8 mouse cellular contexts compared by ENCODE assay signal in the genomic region with DNA sequence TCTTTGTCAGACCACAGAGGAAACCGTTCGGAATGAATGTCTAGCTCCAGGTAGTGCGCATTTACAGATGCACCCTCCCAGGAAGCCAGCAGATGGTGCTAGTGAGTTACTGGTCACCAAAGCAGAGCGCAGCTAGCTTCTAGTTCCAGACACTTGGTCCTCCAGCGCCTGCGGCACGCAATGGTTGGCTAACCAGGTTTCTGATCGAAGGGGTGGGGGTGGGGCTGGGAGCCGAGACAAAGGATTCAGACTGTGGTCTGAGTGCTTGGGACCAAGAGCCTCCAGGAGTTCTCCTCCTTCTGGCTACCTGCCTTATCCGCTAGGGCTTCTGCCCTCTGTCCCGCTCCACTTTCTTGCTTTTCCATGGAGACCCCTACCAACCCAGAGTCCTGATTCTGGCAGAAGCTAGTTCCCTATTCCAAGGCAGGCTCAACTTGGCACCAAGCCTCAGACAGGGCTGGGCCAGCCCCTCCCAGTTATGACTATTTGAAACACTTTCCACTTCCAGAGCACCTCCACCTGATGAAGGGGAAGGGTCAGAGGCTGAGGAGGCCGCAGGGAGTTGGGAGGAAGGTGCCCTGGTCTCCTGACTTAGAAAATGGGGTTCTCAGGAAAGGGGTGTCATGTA. TPM values are rescaled to one million over a fixed set of nuclear protein-coding genes. Genes with fewer than 3 reads are reported as not detected.
DNase-seq lines count a peak whose midpoint lies in the region; ATAC-seq lines count a peak whose summit lies in the region.

No protein-coding gene starts in this region.

- peak overlapping the region; percentile 72 for H3K9ac ChIP-seq in limb, embryonic 11.5 days (ENCODE audit: low read length)
- no peak overlapping the region for H3K9ac ChIP-seq in midbrain, embryonic 12.5 days (replicated peaks)

- peak overlapping the region; percentile 31 for H3K4me2 ChIP-seq in limb, embryonic 11.5 days (ENCODE audit: low read depth, severe bottlenecking)
- H3K4me2 ChIP-seq in midbrain, embryonic 12.5 days (replicated peaks) = peak overlapping the region; percentile 39

- H3K27me3 ChIP-seq in limb, embryonic 11.5 days (ENCODE audit: control insufficient read depth, insufficient read depth, low read length) = no peaks in the 10 kb centered on the region
- H3K27me3 ChIP-seq in midbrain, embryonic 12.5 days = peaks cover 30% of the 10 kb centered on the region

- H3K9me3 ChIP-seq in limb, embryonic 11.5 days (ENCODE audit: control insufficient read depth, low read length) = no peaks in the 10 kb centered on the region
- no peaks in the 10 kb centered on the region for H3K9me3 ChIP-seq in midbrain, embryonic 12.5 days

- DNase-seq in urinary bladder, postnatal 14 days (ENCODE audit: low spot score) = peak; percentile 78
- no peak for DNase-seq in urinary bladder, postnatal 10 days (ENCODE audit: low spot score)
- peak; percentile 78 for DNase-seq in embryo, embryonic 11.5 days (ENCODE audit: low read depth, low spot score)
- peak; percentile 77 to 87 for DNase-seq in heart, adult 18-20 months
- DNase-seq in kidney, adult 18-20 months = peak; percentile 83
- peak; percentile 93 for DNase-seq in limb, embryonic 11.5 days (ENCODE audit: low spot score)
- DNase-seq in right cerebral cortex, postnatal 4 days = peak; percentile 74

- WGBS in limb, embryonic 11.5 days = 12% methylated on average over 12 of the region's 12 CpGs
- 9% methylated on average over 12 of the region's 12 CpGs for WGBS in midbrain, embryonic 12.5 days

- peak overlapping the region; percentile 14; the same call in 1 of the 2 replicates for H3K4me3 ChIP-seq in limb, embryonic 11.5 days (ENCODE audit: low read depth, low read length)
- H3K4me3 ChIP-seq in midbrain, embryonic 12.5 days = no peak overlapping the region

- peaks cover 45% of the 10 kb centered on the region for H3K4me1 ChIP-seq in limb, embryonic 11.5 days (ENCODE audit: control insufficient read depth, insufficient read depth, low read length)
- H3K4me1 ChIP-seq in midbrain, embryonic 12.5 days = peaks cover 46% of the 10 kb centered on the region

- H3K36me3 ChIP-seq in limb, embryonic 11.5 days (ENCODE audit: control insufficient read depth, insufficient read depth, low read length) = no peaks in the 10 kb centered on the region
- no peaks in the 10 kb centered on the region for H3K36me3 ChIP-seq in midbrain, embryonic 12.5 days

- H3K27ac ChIP-seq in limb, embryonic 11.5 days (replicated peaks; ENCODE audit: low read depth, low read length) = peak overlapping the region; percentile 65; the same call in 1 of the 2 replicates
- H3K27ac ChIP-seq in midbrain, embryonic 12.5 days (replicated peaks) = no peak overlapping the region

- ATAC-seq in limb, embryonic 11.5 days (ENCODE audit: insufficient number of reproducible peaks, low FRiP score, low TSS enrichment, low read depth) = peak; percentile 41; the same call in 1 of the 2 replicates
- peak; percentile 48 for ATAC-seq in midbrain, embryonic 12.5 days (ENCODE audit: low FRiP score, low read depth)

RNA-seq across cellular contexts. Expression of a gene that starts 2.4 kb away (rescaled TPM):
- under 1 TPM; 0.21 to 0.22 TPM for total RNA-seq in heart, adult 18-20 months (2021)
- polyA plus RNA-seq in limb, embryonic 11.5 days (2014; fragmentation: Nextera tagmentation; extraction: Ambion mirVana) = 64.2 and 71.0 TPM in 2 replicates
- polyA plus RNA-seq in midbrain, embryonic 12.5 days (2016; fragmentation: Nextera tagmentation; extraction: Ambion mirVana) = 20.1 and 23.5 TPM in 2 replicates

RNA-seq across cellular contexts. Expression of a gene that starts 19.4 kb away (rescaled TPM):
- 10 to 100 TPM; 12.5 to 14.2 TPM for total RNA-seq in heart, adult 18-20 months (2021)
- polyA plus RNA-seq in limb, embryonic 11.5 days (2014; fragmentation: Nextera tagmentation; extraction: Ambion mirVana) = 19.6 and 24.0 TPM in 2 replicates
- 29.9 and 30.9 TPM in 2 replicates for polyA plus RNA-seq in midbrain, embryonic 12.5 days (2016; fragmentation: Nextera tagmentation; extraction: Ambion mirVana)

RNA-seq across cellular contexts. Expression of a gene that starts 44.8 kb away (rescaled TPM):
- total RNA-seq in heart, adult 18-20 months (2021) = 10 to 100 TPM; 38.0 to 41.4 TPM
- polyA plus RNA-seq in limb, embryonic 11.5 days (2014; fragmentation: Nextera tagmentation; extraction: Ambion mirVana) = 15.0 and 17.8 TPM in 2 replicates
- polyA plus RNA-seq in midbrain, embryonic 12.5 days (2016; fragmentation: Nextera tagmentation; extraction: Ambion mirVana) = 86.8 and 94.2 TPM in 2 replicates

RNA-seq across cellular contexts. Expression of a gene that starts 49.7 kb away (rescaled TPM):
- total RNA-seq in heart, adult 18-20 months (2021) = 10 to 100 TPM; 50.4 to 53.2 TPM
- polyA plus RNA-seq in limb, embryonic 11.5 days (2014; fragmentation: Nextera tagmentation; extraction: Ambion mirVana) = 71.7 and 81.5 TPM in 2 replicates
- polyA plus RNA-seq in midbrain, embryonic 12.5 days (2016; fragmentation: Nextera tagmentation; extraction: Ambion mirVana) = 107 and 110 TPM in 2 replicates
